Mouse (Mus musculus) heart, embryonic 10.5 days (tissue): ENCODE measurements at regions not wholly inside any gene's neighbourhood (a gene's known extent, or its start where the extent isn't known, plus 50 kb on each side); places are given as distances from the start of the nearest gene placed in this dataset.

ENCODE experiments used
- DNase-seq: peaks from one replicate; pipeline ENCODE4 v3.0.0-alpha.2; 2017; ENCODE audit warnings: low spot score
- H3K27ac ChIP-seq: fragments of 300-500 bp; sonication (generic); 2 replicates; pipeline ENCODE4 v1.5.1; 2016; ENCODE audit warnings: mild to moderate bottlenecking
- H3K27me3 ChIP-seq: fragments of 300-500 bp; sonication (generic); 2 replicates; pipeline ENCODE4 v1.6.1; 2016; ENCODE audit warnings: mild to moderate bottlenecking; ENCODE audit not compliant: poor library complexity, insufficient read depth, severe bottlenecking
- H3K36me3 ChIP-seq: fragments of 300-500 bp; sonication (generic); 2 replicates; pipeline ENCODE4 v1.6.1; 2016; ENCODE audit warnings: mild to moderate bottlenecking, moderate library complexity
- H3K4me1 ChIP-seq: fragments of 300-500 bp; sonication (generic); 2 replicates; pipeline ENCODE4 v1.6.1; 2016; ENCODE audit warnings: mild to moderate bottlenecking
- H3K4me3 ChIP-seq: fragments of 300-500 bp; sonication (generic); 2 replicates; pipeline ENCODE4 v1.5.1; 2016; ENCODE audit warnings: mild to moderate bottlenecking, moderate library complexity
- H3K9me3 ChIP-seq: fragments of 300-500 bp; sonication (generic); 2 replicates; pipeline ENCODE4 v1.6.1; 2016; ENCODE audit warnings: mild to moderate bottlenecking, moderate library complexity
- WGBS: fragments of 180-500 bp; shearing (Covaris S2); methylation state at CpG from one replicate; pipeline ENCODE4 v1.1.7; 2016; 5-methylcytosine and 5-hydroxymethylcytosine counted together

DNA sequence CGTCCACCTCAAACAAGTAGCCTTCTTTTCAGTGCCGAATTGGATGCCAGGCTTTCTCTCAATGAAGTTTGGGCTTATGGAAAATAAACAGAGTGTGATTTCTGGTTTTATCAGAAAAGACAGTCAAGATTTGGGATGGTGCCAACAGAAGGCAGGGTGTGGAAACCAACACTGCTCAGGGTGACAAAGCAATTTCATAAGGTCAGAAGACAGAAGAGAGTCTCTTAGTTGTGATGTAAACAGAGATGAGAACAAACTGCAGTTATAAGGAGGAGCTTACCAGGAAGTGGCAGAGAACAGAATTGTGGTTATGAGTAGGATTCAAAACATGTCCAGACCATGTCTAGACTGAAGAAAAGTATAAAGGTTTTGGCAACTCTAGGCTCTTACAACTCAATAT is 714.3 kb upstream of the Arpp21 start:
- H3K27ac ChIP-seq, result no peak overlapping the region
- no peak for DNase-seq
- no peaks in the 10 kb centered on the region for H3K27me3 ChIP-seq
- H3K36me3 ChIP-seq, result no peaks in the 10 kb centered on the region
- WGBS, result 65% methylated on average over 2 of the region's 2 CpGs
- H3K4me3 ChIP-seq, result no peak overlapping the region
- no peaks in the 10 kb centered on the region for H3K4me1 ChIP-seq
- H3K9me3 ChIP-seq, result no peaks in the 10 kb centered on the region

DNA sequence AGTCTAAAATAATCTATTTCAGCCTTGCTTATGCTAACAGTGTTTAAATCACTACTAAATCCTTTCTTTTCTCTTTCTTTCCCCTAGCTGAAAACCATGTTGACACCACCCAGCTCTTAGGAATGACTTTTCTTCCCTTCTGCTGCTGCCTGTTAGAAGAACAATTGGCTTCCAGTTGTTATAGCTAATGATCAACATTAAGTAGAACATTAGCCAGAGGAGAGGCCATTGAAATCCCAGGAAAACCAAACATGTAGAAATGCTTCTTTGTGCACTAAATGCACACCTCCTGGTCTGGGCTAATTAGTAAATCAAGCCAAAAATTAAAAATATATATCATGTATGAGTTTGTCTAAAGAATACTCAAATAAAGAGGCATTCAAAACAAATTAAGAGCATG is 703.0 kb upstream of the Arpp21 start:
- Histone ChIP-seq H3K4me1 (no peaks in the 10 kb centered on the region), H3K9me3 (no peaks in the 10 kb centered on the region), H3K27ac (no peak overlapping the region), H3K27me3 (no peaks in the 10 kb centered on the region), H3K36me3 (no peaks in the 10 kb centered on the region), H3K4me3 (no peak overlapping the region)
- no peak for DNase-seq

DNA sequence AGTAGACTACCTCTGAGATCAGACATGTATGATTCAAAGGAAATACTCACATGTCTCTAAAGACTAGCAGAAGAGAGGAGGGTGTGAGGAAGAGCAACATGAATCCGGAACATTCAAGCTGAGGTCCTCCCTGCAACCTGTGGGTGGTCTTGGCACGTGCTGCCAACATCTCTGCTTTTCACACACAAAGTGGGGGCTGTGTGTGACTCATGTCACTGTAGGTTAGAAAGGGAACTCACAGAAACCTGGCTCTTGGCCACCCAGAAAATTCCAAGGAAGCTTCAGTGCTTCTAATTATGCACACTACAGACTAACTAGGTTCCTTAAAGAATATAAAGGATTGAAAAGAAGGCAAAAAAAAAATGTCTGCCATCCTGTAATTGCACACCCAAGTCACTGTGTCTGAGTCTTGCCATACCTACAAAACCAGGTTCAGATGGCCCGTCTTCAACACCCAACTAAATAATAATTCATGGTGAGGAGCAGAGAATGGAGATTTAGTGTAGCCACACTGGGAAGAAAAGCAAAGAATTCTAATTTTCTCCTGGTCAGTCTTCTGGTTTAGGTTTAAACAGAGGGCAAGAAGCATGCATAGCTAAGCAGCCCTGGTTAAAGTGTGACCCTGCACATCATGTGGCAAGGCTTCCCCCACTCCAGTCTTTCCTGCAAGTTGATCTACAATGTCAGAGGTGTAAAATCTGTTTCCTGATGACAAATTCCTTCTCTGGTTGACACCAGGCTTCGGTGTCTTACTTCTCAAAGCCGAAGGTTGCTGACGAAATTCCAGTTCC is 673.8 kb upstream of the Arpp21 start:
- H3K4me3 ChIP-seq, result no peak overlapping the region
- WGBS, result 74% methylated on average over 6 of the region's 6 CpGs
- no peaks in the 10 kb centered on the region for H3K9me3 ChIP-seq
- no peaks in the 10 kb centered on the region for H3K4me1 ChIP-seq
- H3K27ac ChIP-seq, result no peak overlapping the region
- H3K27me3 ChIP-seq, result no peaks in the 10 kb centered on the region
- DNase-seq, result no peak
- no peaks in the 10 kb centered on the region for H3K36me3 ChIP-seq

DNA sequence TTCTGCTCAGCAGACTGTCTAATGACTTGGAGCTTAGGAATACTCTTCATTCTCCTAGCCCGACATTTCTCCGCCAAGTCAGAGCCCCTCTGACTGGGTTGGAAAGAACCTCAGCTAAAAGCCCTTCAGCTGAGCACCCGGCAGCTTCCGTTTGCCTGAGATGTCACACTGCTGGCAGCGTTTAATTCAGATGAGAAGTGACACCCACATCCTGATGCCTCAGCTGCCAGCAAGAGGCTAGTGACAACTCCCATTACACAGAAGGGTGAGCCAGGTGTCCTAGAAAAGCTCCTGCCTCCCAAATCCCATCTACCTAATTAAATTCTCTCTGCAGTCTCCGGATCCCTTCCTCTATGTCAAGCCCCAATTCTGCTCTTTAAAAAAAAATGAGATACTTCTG is 670.2 kb upstream of the Arpp21 start:
- Histone ChIP-seq H3K4me3 (no peak overlapping the region), H3K27me3 (no peaks in the 10 kb centered on the region), H3K36me3 (no peaks in the 10 kb centered on the region), H3K9me3 (no peaks in the 10 kb centered on the region), H3K4me1 (no peaks in the 10 kb centered on the region), H3K27ac (no peak overlapping the region)
- DNase-seq, result no peak
- 71% methylated on average over 6 of the region's 6 CpGs for WGBS

DNA sequence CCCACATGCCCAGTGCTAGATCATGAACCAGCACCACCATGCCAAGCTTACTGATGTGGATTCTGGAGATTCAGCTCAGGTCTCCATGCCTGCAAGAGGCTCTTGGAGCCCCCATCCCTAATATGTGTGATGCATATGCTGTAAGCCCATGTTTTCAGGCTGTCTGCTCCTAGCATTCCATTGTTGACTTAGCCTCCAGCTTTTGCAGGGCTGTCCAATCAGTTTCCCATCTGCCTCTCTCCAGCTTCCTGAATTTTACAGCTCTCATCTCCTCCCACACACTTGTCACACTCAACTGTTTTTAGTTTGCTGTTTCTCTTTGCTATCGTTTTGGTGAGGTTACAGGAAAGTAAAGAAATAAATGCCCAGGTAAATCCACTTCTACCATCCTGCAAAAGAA is 629.2 kb upstream of the Arpp21 start:
- Histone ChIP-seq H3K36me3 (no peaks in the 10 kb centered on the region), H3K4me3 (no peak overlapping the region), H3K27me3 (no peaks in the 10 kb centered on the region), H3K9me3 (no peaks in the 10 kb centered on the region), H3K27ac (no peak overlapping the region), H3K4me1 (no peaks in the 10 kb centered on the region)
- 52% methylated on average over 1 of the region's 1 CpGs for WGBS
- DNase-seq, result no peak

DNA sequence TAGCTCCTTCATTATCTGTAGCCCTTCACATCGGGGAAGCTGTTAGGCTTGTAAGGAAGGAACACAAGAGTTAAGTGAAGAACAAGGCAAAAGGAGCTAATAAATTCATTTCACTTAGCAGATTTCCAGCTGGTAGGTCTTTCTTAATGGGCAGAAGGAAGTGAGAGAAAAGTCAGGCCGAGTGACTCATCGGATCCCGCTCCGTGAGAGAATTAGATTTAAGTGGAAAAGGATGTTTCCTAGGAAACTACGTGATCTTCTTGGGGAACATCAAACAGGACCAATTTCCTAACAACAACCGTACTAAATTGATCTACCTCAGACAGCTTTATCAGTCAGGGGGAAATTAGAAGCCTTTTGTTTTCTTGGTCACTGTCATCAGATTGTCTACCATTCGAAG is 625.4 kb upstream of the Arpp21 start:
- Histone ChIP-seq H3K4me1 (no peaks in the 10 kb centered on the region), H3K4me3 (no peak overlapping the region), H3K36me3 (no peaks in the 10 kb centered on the region), H3K27me3 (no peaks in the 10 kb centered on the region), H3K27ac (no peak overlapping the region), H3K9me3 (no peaks in the 10 kb centered on the region)
- no peak for DNase-seq
- 53% methylated on average over 8 of the region's 8 CpGs for WGBS

DNA sequence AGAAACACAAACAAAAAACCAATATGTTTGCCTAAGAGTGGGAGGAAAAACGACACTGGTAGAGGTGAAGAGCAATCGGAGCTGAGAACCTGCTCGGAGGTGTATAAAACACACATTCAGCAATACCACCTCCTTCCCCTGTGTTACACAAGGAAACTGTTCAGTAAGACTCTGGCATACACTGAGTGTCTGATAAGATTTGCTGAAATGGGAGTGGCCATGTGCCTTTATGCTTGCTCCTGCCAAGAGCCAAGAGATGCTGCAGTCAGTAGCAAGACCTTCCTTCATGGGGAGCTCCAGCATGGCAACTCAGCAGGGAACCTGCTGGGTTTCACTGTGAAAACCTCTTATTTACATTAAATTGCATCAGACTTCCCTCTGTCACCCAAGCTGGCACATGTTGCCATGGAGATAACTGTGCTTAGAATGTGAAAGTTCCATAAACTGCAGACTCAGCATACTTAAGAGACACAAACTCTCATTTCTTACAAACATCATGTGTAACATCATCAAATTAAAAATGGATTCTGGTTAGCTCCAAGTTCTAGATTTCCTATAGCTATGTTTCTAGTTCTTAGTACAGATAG is 624.7 kb upstream of the Arpp21 start:
- Histone ChIP-seq H3K4me3 (no peak overlapping the region), H3K27ac (no peak overlapping the region), H3K36me3 (no peaks in the 10 kb centered on the region), H3K27me3 (no peaks in the 10 kb centered on the region), H3K9me3 (no peaks in the 10 kb centered on the region), H3K4me1 (no peaks in the 10 kb centered on the region)
- DNase-seq, result no peak
- 75% methylated on average over 3 of the region's 3 CpGs for WGBS

DNA sequence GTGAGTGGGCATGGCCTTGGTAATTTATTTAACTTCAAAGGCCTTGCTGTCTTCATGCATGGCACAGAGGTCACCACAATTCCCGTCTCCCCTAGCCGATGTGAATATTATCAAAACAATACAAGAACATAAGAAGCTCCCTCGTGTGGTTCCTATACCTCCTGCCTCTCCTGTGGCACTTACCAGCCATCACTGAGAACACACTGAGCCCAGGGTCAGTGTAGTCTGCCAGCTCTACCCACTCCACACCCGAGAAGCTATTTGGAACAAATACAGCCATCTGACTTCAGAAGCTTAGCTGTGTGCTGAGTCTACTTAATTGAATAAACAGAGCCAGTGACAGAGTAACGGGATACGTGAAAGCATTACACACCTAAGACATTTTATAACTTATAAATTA is 605.7 kb upstream of the Arpp21 start:
- DNase-seq, result no peak
- H3K9me3 ChIP-seq, result no peaks in the 10 kb centered on the region
- no peaks in the 10 kb centered on the region for H3K27me3 ChIP-seq
- no peaks in the 10 kb centered on the region for H3K36me3 ChIP-seq
- H3K4me1 ChIP-seq, result no peaks in the 10 kb centered on the region
- WGBS, result 83% methylated on average over 6 of the region's 6 CpGs
- H3K4me3 ChIP-seq, result no peak overlapping the region
- H3K27ac ChIP-seq, result no peak overlapping the region

DNA sequence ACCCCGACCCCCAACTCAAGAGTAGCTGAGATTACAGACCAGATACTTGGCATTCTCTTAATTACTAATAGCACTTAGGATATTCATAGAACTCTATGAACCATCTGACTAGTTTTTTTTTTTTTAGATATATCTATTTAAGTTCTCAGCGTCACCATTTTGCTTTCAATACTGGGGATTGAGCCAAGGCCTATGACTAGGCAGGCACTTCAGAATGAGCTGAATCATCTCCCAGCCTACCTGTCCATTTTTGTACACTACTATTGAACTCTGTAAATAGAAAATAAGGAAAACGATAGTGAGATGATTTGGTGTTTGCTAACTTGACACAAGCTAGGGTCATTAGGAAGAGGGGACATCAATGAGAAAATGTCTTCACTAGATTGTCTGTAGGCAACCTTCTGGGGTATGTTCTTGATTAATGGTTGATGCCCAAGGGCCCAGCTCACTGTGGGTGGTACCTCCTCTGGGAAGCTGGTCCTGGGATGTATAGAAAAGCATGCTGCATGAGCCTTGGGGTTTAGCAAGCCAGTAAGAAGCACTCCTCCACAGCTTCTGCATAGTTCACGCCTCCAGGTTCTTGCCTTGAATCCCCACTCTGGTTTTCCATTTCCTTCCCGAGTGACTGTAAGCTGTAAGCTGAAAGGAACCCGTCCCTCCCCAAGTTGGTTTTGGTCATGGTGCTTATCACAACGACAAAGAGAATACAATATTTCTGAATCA is 603.5 kb upstream of the Arpp21 start:
- no peaks in the 10 kb centered on the region for H3K9me3 ChIP-seq
- no peaks in the 10 kb centered on the region for H3K27me3 ChIP-seq
- no peak overlapping the region for H3K27ac ChIP-seq
- no peaks in the 10 kb centered on the region for H3K4me1 ChIP-seq
- WGBS, result 74% methylated on average over 7 of the region's 7 CpGs
- H3K36me3 ChIP-seq, result no peaks in the 10 kb centered on the region
- H3K4me3 ChIP-seq, result no peak overlapping the region
- DNase-seq, result no peak

DNA sequence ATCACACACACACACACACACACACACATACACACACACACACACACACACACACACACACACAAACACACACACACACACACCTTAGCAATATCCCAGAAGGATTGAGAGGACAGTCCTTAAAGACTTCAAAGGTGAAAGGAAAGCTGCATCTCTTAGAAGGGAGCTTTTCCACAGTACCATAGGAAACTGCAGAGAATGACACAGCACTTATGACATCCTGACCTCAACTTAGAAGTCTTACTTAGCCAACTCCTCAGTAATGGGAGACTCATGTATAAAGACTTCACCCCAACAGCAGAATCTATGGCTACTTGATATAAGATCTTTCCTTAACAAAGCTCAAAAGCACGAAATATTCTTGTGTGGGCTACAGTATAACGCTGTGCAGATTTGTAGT is 601.8 kb upstream of the Arpp21 start:
- 81% methylated on average over 2 of the region's 2 CpGs for WGBS
- DNase-seq, result no peak
- Histone ChIP-seq H3K4me1 (peaks cover 6% of the 10 kb centered on the region; the same call in 1 of the 2 replicates), H3K36me3 (no peaks in the 10 kb centered on the region), H3K9me3 (no peaks in the 10 kb centered on the region), H3K27me3 (no peaks in the 10 kb centered on the region), H3K27ac (no peak overlapping the region), H3K4me3 (no peak overlapping the region)

DNA sequence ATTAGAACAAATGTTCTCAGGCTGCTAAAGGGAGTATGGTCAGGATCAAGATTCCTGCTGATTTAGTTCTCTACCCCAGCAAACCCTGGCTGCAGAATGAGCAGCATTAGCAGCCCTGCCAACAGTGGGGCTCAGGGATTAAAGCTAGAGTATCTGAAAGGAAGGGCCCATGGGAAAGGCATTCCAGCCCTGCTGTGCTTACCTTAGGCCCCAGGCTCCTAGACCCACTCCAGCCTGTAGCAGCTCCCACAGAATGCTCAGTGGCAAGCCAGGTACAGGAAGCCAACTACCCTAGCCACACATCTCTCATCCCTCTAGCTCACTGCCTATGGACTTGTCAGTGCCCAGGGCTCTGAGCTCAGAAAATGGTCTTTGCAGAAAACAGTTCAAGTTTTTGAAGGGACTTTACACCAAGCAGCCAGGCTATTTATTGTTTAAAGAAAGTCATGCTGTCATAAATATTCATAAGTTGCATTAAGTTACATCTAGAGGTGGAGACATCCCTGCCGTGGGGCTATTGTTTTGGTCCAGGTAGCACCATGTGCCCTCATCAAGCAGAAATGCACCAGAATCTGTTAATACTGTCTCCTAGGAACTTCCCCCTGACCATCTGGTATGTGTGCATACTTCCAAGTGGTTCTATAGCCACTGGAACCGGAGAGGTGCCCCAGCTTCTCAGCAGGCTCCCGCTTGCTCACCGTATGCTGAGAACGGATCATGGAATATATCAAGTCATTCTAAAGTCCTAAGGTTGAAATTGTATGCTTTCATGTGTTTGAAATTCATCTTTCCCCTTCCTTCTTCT is 598.9 kb upstream of the Arpp21 start:
- no peaks in the 10 kb centered on the region for H3K36me3 ChIP-seq
- WGBS, result 90% methylated on average over 5 of the region's 5 CpGs

DNA sequence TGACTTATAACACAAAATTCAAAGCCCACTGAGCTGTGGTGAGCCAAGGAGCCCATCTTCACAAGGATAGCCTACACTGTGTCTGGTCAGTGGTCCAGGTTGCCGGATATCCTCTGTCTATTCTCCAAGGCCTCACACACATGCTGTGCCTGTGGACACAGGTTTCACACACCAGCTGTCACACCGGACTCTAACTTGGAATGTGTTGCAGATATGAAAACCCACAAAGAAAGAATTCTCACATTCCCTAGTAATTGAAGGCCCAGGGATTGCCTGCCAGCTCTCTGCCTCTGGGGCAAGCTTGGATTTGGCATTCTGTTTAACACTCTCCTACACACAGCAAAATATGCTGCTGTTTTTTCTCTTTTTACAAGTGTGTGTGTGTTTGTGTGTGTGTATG is 595.4 kb upstream of the Arpp21 start:
- Histone ChIP-seq H3K4me1 (peaks cover 11% of the 10 kb centered on the region), H3K9me3 (no peaks in the 10 kb centered on the region), H3K4me3 (no peak overlapping the region), H3K36me3 (no peaks in the 10 kb centered on the region), H3K27me3 (no peaks in the 10 kb centered on the region), H3K27ac (no peak overlapping the region)
- no peak for DNase-seq
- WGBS, result 65% methylated on average over 2 of the region's 2 CpGs

More for the DNA sequence above, 598.9 kb upstream of the Arpp21 start:
- Histone ChIP-seq H3K9me3 (no peaks in the 10 kb centered on the region), H3K4me3 (no peak overlapping the region), H3K4me1 (peaks cover 6% of the 10 kb centered on the region; the same call in 1 of the 2 replicates), H3K27me3 (no peaks in the 10 kb centered on the region), H3K27ac (no peak overlapping the region)
- DNase-seq, result no peak

DNA sequence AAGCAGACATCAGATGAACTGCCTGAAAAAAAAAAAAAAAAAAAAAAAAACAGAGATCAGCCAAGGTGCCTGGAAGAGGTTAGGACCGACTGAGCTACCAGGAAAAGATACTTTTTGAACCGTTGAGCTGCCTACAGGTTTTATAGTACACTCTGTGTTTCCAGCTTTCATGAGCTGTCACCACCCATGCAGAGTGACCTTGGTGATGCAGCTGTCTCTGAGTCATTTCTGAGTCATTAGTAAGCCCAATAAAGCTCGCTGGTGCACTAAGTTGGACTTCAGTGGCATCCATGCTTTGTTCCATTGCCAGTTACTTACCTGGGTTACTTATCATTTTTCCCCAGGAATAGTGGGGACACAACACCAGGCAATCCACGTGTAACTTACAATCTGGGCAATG is 592.9 kb upstream of the Arpp21 start:
- no peak overlapping the region for H3K4me3 ChIP-seq
- H3K27me3 ChIP-seq, result no peaks in the 10 kb centered on the region
- 75% methylated on average over 4 of the region's 4 CpGs for WGBS
- no peak for DNase-seq
- no peaks in the 10 kb centered on the region for H3K36me3 ChIP-seq
- no peak overlapping the region for H3K27ac ChIP-seq
- H3K4me1 ChIP-seq, result peaks cover 7% of the 10 kb centered on the region
- no peaks in the 10 kb centered on the region for H3K9me3 ChIP-seq
